Mouse (Mus musculus): Measurements from ENCODE around the gene Gpr39.

Gene Gpr39

GRCm38 (mm10) chr1:125813141-125813782 lies 136.5 kb downstream of the Gpr39 start:
- DNase-seq (ENCODE audit: low spot score), result no peak

DNA sequence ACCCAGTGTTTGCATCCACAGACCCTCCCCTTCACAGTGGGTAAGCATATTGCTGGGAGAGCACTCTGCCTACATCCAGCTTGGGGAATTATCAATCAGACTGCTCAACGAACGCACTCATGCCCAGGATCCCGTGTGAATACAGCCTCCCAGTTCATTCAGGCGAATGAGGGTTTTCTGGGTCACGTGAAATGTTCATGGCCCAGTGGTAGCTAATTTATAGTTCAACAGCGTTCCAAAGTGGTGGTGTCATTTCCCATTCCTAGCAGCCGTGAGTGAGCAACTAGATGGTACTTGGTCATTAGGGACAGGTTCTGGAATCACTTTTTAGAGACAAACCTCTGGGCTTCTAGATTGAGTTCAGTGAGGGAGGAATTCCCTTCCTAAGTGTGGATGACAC lies 144.3 kb downstream of the Gpr39 start:
- no peak for DNase-seq (ENCODE audit: low spot score)

- no peak for DNase-seq (ENCODE audit: low spot score)
Measured at GRCm38 (mm10) chr1:125823611-125824010, 146.8 kb downstream of the Gpr39 start.

- DNase-seq (ENCODE audit: low spot score), result no peak
Measured at GRCm38 (mm10) chr1:125837507-125837906, 160.7 kb downstream of the Gpr39 start.

GRCm38 (mm10) chr1:125839746-125840392 lies 163.1 kb downstream of the Gpr39 start:
- DNase-seq (ENCODE audit: low spot score), result no peak

DNA sequence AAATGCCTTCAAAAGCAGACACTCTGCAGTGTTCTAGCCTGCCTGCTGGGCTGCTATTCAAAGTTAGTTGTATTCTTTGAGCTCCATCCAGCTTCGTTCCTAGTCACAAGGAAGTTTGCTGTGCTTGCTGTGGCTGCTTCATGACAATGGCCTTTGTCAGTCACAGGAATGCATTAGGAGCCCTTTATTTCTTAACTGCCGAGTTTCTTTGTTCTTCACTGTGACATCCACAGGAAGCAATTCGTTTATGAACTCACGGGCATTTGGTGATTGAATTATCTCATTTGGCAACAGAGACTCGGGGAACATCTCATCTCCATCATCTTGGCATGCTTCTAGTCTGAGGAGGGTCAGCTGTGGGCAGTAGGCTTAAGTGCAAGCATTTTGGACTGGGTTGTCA lies 177.9 kb downstream of the Gpr39 start:
- no peak for DNase-seq (ENCODE audit: low spot score)

GRCm38 (mm10) chr1:125858631-125859030 lies 181.8 kb downstream of the Gpr39 start:
- DNase-seq (ENCODE audit: low spot score), result no peak

- DNase-seq (ENCODE audit: low spot score), result no peak
Measured at GRCm38 (mm10) chr1:125870056-125870455, 193.3 kb downstream of the Gpr39 start.

DNA sequence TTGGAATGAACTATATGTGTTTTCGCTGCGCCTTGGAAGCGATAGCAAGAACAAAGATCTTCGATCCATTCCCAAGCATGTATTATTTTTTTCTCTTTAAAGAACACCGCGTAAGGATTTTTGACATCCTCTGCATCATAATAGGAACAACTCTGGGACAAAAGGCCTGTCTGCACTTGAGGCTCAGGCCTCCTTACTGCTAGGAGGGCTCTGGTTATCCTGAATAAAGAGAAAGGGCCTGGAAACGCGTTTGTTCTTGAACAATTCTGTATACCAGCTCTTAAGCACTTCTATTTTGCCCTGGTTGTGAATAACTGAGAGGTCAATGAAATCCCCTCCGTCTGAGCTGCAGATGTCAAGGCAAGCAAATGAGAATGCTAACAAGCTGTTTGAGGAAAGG lies 216.4 kb downstream of the Gpr39 start:
- DNase-seq (ENCODE audit: low spot score), result no peak

GRCm38 (mm10) chr1:125910211-125910870 lies 233.5 kb downstream of the Gpr39 start:
- DNase-seq (ENCODE audit: low spot score), result no peak

DNA sequence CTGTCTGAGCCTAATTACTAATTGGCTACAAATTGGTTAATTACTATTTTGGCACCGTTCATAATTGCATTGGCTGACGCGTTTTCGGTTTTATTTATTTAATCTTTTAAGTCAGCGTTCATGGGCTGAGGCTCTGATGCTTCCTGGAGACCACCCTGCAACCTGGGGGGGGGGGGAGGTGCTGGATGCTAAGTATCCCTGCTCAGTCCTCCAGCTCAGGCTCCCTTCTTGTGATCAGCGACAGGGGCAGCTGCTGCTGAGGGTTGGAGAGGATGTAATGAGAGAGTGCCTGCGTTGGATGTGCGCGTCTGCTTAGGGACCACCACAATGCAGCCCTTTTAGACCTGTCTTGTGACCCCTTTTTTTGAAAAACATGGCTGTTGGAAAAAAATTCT lies 234.1 kb downstream of the Gpr39 start:
- DNase-seq (ENCODE audit: low spot score), result no peak

DNA sequence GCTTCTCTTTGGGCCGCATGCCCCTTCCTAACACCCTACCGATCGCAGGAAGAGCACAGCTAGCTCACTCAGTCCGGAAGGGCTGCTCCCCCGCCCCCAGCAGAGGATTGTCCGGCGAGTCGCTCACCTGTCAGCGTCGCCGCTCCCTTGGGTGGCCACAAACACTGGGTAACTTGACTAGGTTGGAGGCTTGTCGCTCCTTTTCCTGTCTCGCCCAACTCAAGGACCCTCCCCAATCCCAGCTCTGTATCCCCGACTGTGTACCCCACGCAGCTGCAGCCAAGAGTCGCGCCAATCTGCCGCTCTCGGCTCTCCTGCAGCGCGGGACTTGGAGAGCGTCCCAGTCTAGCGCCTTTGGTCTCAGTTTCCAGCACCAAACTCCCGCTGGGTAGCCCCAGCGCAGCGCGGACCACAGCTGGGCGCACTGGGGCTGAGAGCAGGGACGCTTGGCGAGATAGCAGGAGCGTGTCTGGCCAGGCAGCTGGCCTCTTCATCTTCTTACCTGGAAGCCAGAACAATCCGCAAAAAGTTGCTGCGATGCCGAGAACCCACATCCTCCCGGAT lies 234.6 kb downstream of the Gpr39 start:
- no peak for DNase-seq (ENCODE audit: low spot score)

GRCm38 (mm10) chr1:125911901-125912445 lies 235.2 kb downstream of the Gpr39 start:
- no peak for DNase-seq (ENCODE audit: low spot score)

DNA sequence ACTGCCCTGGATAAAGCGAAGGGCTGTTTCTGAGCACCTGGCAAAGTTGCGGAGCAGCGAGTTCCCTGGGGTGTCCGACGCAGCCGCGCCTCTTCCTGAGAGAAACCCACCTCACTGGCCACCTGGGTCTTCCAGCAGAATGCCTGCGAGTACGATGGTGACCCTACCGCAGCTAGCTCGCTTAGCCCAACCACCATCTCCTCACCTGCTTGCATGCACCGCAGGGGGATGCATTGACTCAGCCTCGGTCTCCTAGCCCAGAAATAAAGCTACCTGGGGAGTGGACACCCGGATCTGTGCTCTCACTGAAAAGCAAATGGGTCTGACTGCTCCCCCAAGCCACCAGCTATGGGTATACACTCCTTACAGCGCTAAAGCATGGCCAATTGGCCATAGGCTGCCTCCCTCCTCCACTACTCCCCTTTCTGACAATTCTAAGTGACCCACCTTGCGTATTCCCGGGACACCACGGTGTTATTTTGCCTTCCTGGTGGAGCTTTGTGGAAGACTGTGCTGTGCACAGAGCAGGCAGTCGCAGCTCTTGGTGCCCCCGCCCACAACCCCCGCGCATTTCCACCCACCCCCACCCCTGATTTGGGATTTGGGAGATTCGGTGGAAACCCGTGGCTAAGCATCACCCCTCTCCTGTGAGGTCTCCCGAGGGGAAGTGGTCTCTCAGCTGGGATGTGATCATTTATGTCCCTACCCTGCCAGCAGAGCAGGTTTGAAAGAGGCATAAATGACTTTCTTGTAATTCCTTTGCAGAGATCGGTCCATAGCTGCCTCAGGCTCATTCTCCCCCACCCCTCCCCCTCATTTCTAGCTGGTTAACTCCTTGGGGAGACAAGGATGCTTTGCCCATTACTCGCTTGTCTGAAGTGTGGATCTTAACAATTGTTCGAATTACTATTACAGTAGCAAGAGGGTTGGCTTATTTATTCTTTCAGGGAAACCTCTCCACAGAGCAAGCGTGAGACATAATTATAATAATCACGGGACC lies 236.1 kb downstream of the Gpr39 start, which contains the start of gene Lypd1:
Gene Lypd1, minus strand, starts transcription at position 501 of the 1,000 bp plus-strand sequence.
- DNase-seq (ENCODE audit: low spot score), result no peak

- DNase-seq (ENCODE audit: low spot score), result no peak
Measured at GRCm38 (mm10) chr1:125920696-125921095, 243.9 kb downstream of the Gpr39 start.

GRCm38 (mm10) chr1:125923062-125923461 lies 246.3 kb downstream of the Gpr39 start:
- no peak for DNase-seq (ENCODE audit: low spot score)
